Mouse (Mus musculus): Measurements from ENCODE around the gene Lrrc36.

- TF ChIP-seq CTCF (IDR thresholded peaks at IDR 0.05; ENCODE audit: low read depth) (no peak), EP300 (IDR thresholded peaks at IDR 0.05; ENCODE audit: low read depth) (no peak)
Measured at GRCm38 (mm10) chr8:105433511-105433910, 20.1 kb downstream of the Lrrc36 start.

All from heart, postnatal 0 days (tissue).